Mouse (Mus musculus) embryo, embryonic 10.5 days (tissue): ENCODE results near the gene Leng9.
A peak's percentile ranks its signal among the peaks of the same experiment; 100 is the strongest.

Experiments
- DNase-seq: peaks from one replicate; pipeline ENCODE4 v3.0.0-alpha.2; 2015; ENCODE audit warnings: low spot score

Gene Leng9

DNA sequence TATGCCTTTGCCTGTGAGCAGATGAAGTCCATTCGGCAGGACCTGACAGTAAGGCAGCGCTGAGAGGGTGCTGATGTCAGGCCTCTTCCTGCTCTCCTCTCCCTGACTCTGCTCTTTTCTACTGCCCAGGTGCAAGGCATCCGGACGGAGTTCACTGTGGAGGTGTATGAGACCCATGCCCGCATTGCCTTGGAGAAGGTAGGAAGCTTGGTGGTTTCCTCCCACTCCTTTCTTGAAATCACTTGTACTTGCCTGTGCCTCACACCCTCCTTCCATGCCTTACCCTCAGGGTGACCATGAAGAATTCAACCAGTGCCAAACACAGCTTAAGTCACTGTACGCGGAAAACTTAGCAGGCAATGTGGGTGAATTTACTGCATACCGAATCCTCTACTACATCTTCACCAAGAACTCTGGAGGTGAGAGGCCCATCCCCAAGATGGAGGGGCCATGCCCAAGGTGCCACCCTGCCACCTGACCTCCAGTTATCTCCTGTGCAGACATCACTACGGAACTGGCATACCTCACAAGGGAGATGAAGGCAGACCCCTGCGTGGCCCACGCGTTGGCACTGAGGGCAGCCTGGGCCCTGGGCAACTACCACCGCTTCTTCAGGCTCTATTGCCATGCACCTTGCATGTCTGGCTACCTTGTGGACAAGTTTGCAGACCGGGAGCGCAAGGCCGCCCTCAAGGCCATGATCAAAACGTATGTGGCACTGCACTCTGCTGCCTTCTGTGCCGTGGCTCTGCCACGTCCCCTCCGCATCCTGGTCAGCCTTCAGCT, 5.2 kb downstream of the Leng9 start:
- no peak for DNase-seq

- no peak for DNase-seq
Observed at GRCm38 (mm10) chr7:4144046-4144445, 6.1 kb downstream of the Leng9 start.

DNA sequence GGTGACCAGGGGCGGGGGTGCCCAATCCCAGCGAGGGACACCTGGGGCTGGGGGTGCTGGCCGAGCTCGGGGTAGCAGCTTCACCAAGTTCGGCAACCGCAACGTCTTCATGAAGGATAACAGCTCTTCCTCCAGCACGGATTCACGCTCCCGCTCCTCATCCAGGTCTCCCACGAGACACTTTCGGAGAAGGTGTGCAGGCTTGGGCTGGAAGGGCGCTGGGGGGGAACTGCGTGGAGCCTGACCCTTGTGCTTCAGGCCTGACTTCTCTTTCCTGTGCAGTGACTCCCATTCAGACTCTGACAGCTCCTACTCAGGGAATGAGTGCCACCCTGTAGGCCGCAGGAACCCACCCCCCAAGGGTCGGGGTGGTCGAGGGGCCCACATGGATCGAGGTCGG, 6.7 kb downstream of the Leng9 start:
- no peak for DNase-seq

DNA sequence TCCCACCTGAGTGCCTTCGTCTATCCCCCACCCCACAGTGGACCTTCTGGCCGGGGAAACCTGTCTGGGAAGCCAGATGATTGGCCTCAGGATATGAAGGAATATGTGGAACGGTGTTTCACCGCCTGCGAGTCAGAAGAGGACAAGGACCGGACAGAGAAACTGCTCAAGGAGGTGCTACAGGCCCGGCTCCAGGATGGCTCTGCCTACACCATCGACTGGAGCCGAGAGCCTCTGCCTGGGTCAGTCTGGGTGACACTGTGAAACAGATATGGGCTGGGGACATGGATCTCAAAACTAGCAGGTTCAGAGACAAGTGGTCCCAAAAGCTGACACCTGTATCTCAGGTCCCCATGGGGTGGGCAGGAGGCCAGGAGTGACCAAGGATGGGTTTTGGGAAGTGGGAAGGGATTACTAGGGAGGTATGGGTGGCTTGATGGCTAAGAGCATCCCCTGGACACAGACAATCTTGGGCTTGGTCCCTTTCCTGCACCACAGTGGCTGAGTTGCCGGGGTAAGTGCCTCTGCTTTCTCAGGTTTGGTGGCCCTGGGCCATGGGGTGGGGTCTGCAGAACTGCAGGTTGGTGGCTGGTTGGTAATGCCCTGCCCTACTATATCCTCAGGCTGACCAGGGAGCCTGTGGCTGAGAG, 7.3 kb downstream of the Leng9 start:
- DNase-seq, result no peak

- no peak for DNase-seq
Observed at GRCm38 (mm10) chr7:4141648-4142325, 8.4 kb downstream of the Leng9 start.

DNA sequence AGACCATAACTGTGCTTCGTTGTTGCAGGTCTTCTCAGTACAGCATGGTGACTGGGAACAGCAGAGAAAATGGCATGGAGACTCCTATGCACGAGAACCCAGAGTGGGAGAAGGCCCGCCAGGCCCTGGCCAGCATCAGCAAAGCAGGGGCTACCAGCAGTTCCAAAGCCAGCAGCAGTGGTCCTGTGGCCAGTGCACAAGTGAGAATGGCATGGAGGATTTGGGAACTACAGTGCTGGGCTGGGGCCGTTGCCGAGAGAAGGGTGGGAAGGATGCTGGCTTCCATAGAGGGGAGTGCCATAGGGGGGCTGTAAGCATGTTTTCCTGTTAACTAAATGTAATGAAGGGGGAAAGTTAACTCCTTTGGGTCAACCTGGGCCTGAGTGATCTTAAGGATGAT, 10.8 kb downstream of the Leng9 start:
- DNase-seq, result no peak

DNA sequence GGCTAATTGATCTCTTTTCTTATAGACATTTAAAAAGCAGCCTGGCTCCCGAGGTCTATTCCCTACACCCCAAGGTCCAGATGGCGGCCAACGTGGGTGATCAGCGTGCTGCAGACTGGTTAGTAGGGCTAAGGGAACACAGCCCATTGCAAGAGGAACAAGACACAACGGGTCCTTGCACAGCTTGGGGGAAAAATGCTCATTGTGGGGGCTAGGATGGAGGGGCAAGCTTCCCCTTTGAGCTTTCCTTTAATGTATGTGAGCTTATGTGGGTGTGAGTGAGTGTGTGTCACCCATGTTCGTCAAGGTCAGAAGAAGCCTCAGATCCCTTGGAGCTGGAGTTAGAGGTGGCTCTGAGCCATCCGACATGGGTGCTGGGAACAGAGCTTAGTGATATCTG, 11.5 kb downstream of the Leng9 start:
- no peak for DNase-seq

DNA sequence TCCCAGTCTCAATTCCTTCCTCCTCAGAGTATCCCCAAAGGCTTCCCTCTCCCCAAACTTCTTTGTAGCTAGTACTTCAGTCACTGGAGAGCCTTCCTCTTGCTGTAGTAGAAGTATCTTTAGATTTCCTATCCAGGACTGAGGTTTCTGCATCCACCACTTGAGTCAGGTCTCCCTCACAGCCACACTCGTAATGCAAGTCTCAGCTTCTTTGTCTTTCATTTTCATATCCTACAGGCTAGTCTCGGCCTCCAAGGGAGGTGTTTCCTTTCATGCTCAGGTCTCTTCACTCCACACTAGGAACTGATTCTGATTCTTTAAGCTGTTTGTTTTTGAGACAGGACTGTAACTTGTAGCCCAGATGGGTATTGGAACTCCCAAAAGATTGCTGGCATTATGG, 12.0 kb downstream of the Leng9 start:
- no peak for DNase-seq

DNA sequence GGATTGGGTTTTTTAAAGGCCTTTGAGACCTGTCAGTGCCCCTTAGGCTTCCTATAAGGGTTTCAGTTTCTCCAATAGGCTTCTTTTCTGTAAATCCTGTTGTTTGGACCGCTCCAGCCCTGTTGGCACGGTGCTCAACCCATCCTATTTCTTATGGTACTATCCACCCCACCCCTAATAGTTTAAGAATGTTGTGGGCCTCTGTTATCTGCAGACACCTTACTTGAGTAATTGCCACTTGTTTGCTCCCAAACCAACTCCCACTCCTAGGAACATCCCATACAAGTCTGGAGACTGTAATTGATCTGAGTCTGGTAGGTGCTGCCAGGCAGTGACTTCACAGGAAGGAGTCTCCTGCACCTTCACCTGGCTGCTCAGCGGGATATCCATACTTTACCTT, 12.4 kb downstream of the Leng9 start:
- DNase-seq, result no peak

GRCm38 (mm10) chr7:4136771-4137531, 13.2 kb downstream of the Leng9 start, which contains the start of gene Leng8:
Gene Leng8, plus strand, starts transcription at chr7:4137039.
- DNase-seq, result peak; percentile 98

DNA sequence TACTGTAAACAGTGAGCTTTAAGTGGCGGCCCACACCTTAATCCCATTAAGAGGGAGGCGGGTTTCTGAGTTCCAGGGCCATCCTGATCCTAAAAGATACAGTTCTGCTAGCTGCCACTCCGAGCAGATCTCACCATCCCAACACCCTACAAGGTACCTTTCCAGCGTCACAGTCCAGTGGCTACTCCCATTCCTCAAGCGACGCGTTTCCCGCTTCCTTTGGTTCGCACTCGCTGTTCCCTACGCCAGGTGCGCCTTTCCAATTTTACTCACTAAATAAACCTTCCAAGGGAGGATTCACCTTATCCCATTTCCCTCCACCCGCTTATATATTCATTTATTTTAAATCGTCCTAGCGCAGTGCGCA, 13.8 kb downstream of the Leng9 start:
- DNase-seq, result no peak

DNA sequence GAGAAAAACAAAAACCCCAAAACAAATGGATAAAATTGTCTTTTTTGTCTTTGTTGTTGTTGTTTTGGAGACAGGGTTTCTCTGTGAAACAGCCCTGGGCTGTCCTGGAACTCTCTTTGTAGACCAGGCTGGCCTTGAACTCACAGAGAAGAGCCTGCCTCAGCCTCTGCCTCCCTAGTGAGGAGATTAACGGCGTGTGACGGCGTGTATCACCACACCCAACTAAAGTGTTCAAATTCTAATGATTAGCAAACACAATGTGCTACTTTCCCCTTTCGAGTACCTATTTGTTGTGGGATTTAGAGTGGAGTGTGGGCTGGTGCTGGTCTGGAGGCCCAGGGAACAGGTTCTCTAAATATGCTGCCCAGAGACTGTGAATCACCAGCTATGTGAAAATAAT, 15.3 kb downstream of the Leng9 start:
- DNase-seq, result no peak

DNA sequence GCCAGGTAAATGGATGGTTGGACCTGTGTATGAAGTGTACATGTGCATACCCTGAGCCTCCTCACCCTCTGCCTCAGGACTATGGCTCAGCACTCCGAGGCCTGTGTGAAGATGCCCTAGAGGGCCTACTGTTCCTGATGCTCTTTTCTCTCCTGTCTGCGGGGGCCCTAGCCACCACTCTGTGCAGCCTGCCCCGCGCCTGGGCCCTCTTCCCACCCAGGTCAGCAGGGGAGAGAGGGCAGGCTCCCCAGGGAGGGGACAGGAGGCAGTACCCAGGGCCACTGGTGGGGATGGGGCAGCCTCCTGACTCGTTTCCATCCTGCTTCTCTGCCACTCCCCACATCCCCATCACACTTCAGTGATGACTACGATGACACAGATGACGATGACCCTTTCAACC, 17.2 kb downstream of the Leng9 start:
- DNase-seq, result no peak

DNA sequence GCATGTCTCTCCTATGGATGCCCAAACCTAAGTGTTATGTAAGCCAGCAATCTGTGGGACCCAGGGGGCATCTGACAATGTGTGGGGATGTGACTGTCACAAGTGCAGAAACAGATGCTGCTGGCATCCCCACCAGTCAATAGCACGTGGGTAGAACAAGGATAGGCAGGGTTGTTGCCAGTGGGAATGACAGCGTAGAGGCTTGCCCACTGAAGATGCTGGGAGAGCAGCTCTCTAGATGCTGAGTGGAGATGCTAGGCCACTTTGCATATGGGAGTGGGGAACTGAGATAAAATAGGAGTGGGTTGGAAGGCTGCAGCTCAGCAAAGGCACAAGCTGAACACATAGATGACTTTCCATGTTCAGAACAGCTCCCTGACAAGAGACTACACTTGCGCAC, 17.6 kb downstream of the Leng9 start:
- no peak for DNase-seq

- no peak for DNase-seq
Observed at GRCm38 (mm10) chr7:4131964-4132363, 18.2 kb downstream of the Leng9 start.

GRCm38 (mm10) chr7:4130686-4131452, 19.3 kb downstream of the Leng9 start:
- DNase-seq, result peak; percentile 90

GRCm38 (mm10) chr7:4128860-4129259, 21.3 kb downstream of the Leng9 start:
- DNase-seq, result no peak

GRCm38 (mm10) chr7:4127894-4128293, 22.3 kb downstream of the Leng9 start:
- no peak for DNase-seq

DNA sequence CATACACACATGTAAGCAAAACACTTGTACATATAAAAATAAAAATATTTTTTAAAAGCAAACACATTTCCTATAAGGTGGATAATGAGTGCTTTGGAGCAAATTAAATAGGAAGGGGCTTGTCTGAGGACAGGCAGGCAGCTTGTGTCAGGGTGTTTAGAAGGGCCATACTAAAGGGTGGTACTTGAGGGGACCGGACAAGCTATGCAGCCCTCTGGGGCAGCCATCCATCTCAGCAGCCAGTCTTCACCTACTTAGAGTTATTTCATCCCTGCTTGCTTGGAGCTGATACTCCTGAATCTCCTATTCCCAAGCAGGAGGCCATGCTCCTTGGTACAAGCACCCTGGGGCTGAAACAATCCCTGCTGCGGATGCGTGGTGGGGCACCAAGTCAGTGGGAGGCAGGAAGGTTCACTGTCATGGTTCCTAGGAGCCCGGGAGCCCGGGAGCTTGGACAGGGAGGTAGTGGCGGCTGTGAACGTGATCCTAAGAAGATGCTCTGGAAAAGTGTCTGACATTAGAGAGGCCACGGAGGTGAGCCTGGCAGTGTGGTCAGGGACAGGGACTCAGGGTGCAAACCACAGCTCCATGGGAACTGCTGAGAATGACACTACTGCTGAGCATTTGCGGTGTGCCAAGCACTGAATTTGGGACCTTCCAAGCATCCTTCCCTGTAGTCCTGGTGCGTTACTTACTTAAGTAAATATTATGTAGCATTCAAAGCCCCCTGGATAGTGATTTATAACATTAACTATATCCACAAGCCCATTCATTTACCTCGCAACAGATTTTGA, 23.0 kb downstream of the Leng9 start:
- DNase-seq, result no peak

GRCm38 (mm10) chr7:4125306-4125705, 24.9 kb downstream of the Leng9 start:
- DNase-seq, result no peak

DNA sequence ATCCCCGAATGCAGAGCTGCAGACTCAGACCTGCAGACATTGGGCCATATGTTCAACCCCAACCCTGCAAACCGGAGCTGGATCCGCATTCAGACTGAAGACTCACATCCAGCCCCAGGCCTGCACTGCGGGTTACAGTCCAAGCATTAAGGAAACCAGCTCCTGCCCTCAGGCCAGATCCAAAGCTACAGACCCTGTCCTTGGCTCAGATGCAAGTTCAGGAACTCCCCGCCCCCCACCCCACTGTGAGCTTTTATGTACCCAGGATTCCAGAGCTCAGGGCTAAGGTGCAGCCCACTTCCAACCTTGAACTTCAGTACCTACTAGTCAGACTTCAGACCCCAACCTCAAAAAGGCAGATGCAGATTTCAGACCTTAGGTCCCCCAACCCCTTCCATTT, 25.3 kb downstream of the Leng9 start:
- no peak for DNase-seq
